Mouse (Mus musculus): ENCODE data around the gene Sltm. TPM values are rescaled to one million over a fixed set of nuclear protein-coding genes. Genes with fewer than 3 reads are reported as not detected.

The Sltm gene
- polyA plus RNA-seq, 1 experiment = 9.0 TPM

GRCm38 (mm10) chr9:70509906-70510525 lies 32.5 kb upstream of the Sltm start:
- Histone ChIP-seq H3K4me3 (replicated peaks; ENCODE audit: extremely low read depth, low read depth, low read length) (no peak overlapping the region), H3K4me1 (ENCODE audit: control insufficient read depth, insufficient read depth, low read length) (peaks cover 2% of the 10 kb centered on the region; the same call in 1 of the 2 replicates)
- TF ChIP-seq CTCF (IDR thresholded peaks at IDR 0.05; ENCODE audit: insufficient read depth, low read length) = no peak
- TF ChIP-seq POLR2A (IDR thresholded peaks at IDR 0.05; ENCODE audit: borderline replicate concordance, extremely low read depth, low read depth, low read length) = no peak
- WGBS = 49% methylated on average over 4 of the region's 4 CpGs
- DNase-seq = peak; percentile 7

DNA sequence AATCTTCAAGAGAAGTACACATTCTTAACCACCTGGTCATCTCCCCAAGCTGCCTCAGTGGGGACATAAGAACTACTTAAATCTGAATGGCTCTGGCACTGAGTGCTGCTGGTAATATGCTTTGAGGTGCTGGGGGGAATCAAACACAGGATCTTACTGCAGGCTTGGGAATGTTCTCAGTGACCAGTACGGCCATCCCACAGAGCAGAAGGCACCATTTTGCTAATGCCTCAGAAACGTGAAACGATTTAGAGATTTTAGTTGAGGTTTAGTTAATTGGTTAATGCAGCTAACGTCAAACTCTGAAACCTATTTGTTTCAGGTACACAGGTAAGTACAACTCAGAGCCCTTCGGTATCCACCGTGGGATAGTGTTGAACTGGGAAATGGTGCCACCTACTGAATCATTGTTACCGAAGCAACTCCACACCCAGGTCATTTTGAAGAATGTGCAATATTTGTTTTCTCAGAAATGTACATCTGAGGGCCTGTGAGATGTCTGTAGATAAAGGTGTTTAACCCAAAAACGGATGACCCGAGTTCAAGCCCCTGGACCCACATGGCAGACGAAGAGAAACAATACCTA lies 31.5 kb upstream of the Sltm start:
- WGBS = 53% methylated on average over 10 of the region's 10 CpGs
- Histone ChIP-seq H3K4me3 (replicated peaks; ENCODE audit: extremely low read depth, low read depth, low read length) (no peak overlapping the region), H3K4me1 (ENCODE audit: control insufficient read depth, insufficient read depth, low read length) (peaks cover 2% of the 10 kb centered on the region; the same call in 1 of the 2 replicates)
- TF ChIP-seq CTCF (IDR thresholded peaks at IDR 0.05; ENCODE audit: insufficient read depth, low read length) = no peak
- no peak for TF ChIP-seq POLR2A (IDR thresholded peaks at IDR 0.05; ENCODE audit: borderline replicate concordance, extremely low read depth, low read depth, low read length)
- DNase-seq = no peak

- TF ChIP-seq POLR2A (IDR thresholded peaks at IDR 0.05; ENCODE audit: borderline replicate concordance, extremely low read depth, low read depth, low read length) (no peak), CTCF (IDR thresholded peaks at IDR 0.05; ENCODE audit: insufficient read depth, low read length) (no peak)
- Histone ChIP-seq H3K4me1 (ENCODE audit: control insufficient read depth, insufficient read depth, low read length) (peaks cover 2% of the 10 kb centered on the region; the same call in 1 of the 2 replicates), H3K4me3 (replicated peaks; ENCODE audit: extremely low read depth, low read depth, low read length) (no peak overlapping the region)
- WGBS = 79% methylated on average over 7 of the region's 7 CpGs
- no peak for DNase-seq
Measured at GRCm38 (mm10) chr9:70511681-70512080, 30.9 kb upstream of the Sltm start.

GRCm38 (mm10) chr9:70520651-70521050 lies 21.9 kb upstream of the Sltm start:
- WGBS = 79% methylated on average over 3 of the region's 3 CpGs
- H3K4me3 ChIP-seq (replicated peaks; ENCODE audit: extremely low read depth, low read depth, low read length) = no peak overlapping the region
- no peak for TF ChIP-seq POLR2A (IDR thresholded peaks at IDR 0.05; ENCODE audit: borderline replicate concordance, extremely low read depth, low read depth, low read length)
- TF ChIP-seq CTCF (IDR thresholded peaks at IDR 0.05; ENCODE audit: insufficient read depth, low read length) = no peak
- no peak for DNase-seq
- no peaks in the 10 kb centered on the region for H3K4me1 ChIP-seq (ENCODE audit: control insufficient read depth, insufficient read depth, low read length)

DNA sequence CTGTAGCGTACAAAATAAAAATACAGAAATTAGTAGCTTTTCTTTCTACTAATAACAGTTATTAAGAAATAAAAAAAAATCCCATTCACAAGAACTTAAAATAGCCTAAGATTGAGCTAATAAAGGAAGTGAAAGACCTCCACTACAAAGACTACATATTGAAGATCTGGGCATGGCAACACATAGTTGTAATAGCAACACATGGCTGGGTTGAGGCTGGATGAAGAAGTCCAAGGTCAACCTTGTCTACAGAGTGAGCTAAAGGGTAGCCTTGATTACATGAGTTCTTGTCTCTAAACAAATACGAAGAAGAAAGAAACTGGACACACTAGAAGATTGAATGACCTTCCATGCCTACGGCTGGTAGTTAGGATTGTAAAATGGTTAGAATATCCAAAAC lies 18.7 kb upstream of the Sltm start:
- H3K4me3 ChIP-seq (replicated peaks; ENCODE audit: extremely low read depth, low read depth, low read length) = no peak overlapping the region
- no peaks in the 10 kb centered on the region for H3K4me1 ChIP-seq (ENCODE audit: control insufficient read depth, insufficient read depth, low read length)
- DNase-seq = no peak
- 91% methylated on average over 3 of the region's 3 CpGs for WGBS
- no peak for TF ChIP-seq CTCF (IDR thresholded peaks at IDR 0.05; ENCODE audit: insufficient read depth, low read length)
- TF ChIP-seq POLR2A (IDR thresholded peaks at IDR 0.05; ENCODE audit: borderline replicate concordance, extremely low read depth, low read depth, low read length) = no peak

DNA sequence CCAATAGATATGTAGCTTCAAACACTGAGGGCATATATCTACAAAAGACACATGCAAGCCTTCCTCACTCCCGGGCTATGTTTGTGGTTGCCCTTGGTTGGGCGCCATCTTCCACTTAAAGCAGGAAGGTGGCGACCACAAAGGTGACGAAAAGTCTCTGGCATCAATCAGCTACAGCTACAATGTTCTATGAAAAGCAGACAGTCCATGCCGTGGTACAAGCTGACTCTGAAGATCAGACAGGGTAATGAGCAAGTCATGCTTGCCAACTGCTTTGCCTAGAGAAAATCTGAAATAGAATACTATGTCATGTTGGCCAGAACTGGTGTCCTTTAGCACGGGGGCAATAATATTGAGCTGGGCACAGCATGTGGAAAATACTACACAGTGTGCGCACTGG lies 18.2 kb upstream of the Sltm start:
- WGBS = 76% methylated on average over 7 of the region's 7 CpGs
- H3K4me1 ChIP-seq (ENCODE audit: control insufficient read depth, insufficient read depth, low read length) = no peaks in the 10 kb centered on the region
- no peak for TF ChIP-seq CTCF (IDR thresholded peaks at IDR 0.05; ENCODE audit: insufficient read depth, low read length)
- no peak for TF ChIP-seq POLR2A (IDR thresholded peaks at IDR 0.05; ENCODE audit: borderline replicate concordance, extremely low read depth, low read depth, low read length)
- DNase-seq = no peak
- no peak overlapping the region for H3K4me3 ChIP-seq (replicated peaks; ENCODE audit: extremely low read depth, low read depth, low read length)

- TF ChIP-seq POLR2A (IDR thresholded peaks at IDR 0.05; ENCODE audit: borderline replicate concordance, extremely low read depth, low read depth, low read length) (no peak), CTCF (IDR thresholded peaks at IDR 0.05; ENCODE audit: insufficient read depth, low read length) (no peak)
- WGBS = 58% methylated on average over 3 of the region's 3 CpGs
- H3K4me1 ChIP-seq (ENCODE audit: control insufficient read depth, insufficient read depth, low read length) = no peaks in the 10 kb centered on the region
- H3K4me3 ChIP-seq (replicated peaks; ENCODE audit: extremely low read depth, low read depth, low read length) = no peak overlapping the region
- no peak for DNase-seq
Measured at GRCm38 (mm10) chr9:70533328-70533727, 9.2 kb upstream of the Sltm start.

DNA sequence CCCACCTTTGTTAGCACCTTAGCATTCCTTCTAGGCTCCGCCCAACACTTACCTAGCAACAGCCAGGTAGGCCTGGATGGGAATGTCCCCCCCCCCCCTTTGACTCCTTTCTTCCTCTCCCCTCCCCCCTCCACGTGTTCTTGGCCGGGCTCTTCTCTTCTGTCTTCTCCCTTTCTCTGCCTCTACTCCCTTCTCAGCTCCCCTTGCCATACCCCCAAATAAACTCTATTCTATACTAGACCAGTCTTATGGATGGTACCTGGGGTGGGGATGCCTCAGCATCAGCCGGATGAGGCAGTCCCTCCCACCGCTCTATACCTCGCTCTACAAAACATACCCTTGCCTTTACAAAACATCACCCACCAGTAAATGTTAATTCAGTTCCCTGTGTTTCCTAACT lies 970 bp upstream of the Sltm start:
- TF ChIP-seq POLR2A (IDR thresholded peaks at IDR 0.05; ENCODE audit: borderline replicate concordance, extremely low read depth, low read depth, low read length) (no peak), CTCF (IDR thresholded peaks at IDR 0.05; ENCODE audit: insufficient read depth, low read length) (no peak)
- H3K4me1 ChIP-seq (ENCODE audit: control insufficient read depth, insufficient read depth, low read length) = peaks cover 3% of the 10 kb centered on the region; the same call in 1 of the 2 replicates
- 25% methylated on average over 6 of the region's 6 CpGs for WGBS
- no peak for DNase-seq
- H3K4me3 ChIP-seq (replicated peaks; ENCODE audit: extremely low read depth, low read depth, low read length) = no peak overlapping the region

GRCm38 (mm10) chr9:70543048-70543880 lies 710 bp downstream of the Sltm start:
- H3K4me3 ChIP-seq (replicated peaks; ENCODE audit: extremely low read depth, low read depth, low read length) = peak overlapping the region; percentile 86
- under 1% methylated on average over 62 of the region's 64 CpGs for WGBS
- TF ChIP-seq CTCF (IDR thresholded peaks at IDR 0.05; ENCODE audit: insufficient read depth, low read length) = no peak
- TF ChIP-seq POLR2A (IDR thresholded peaks at IDR 0.05; ENCODE audit: borderline replicate concordance, extremely low read depth, low read depth, low read length) = no peak
- DNase-seq = no peak
- H3K4me1 ChIP-seq (ENCODE audit: control insufficient read depth, insufficient read depth, low read length) = peaks cover 3% of the 10 kb centered on the region; the same call in 1 of the 2 replicates

Measured in lung, adult 2 months (tissue).